Mouse (Mus musculus) heart, postnatal 0 days (tissue): ENCODE measurements at regions not wholly inside any gene's neighbourhood (a gene's known extent, or its start where the extent isn't known, plus 50 kb on each side); places are given as distances from the start of the nearest gene placed in this dataset.

Experiments used
- ATAC-seq: fragments of 200-750 bp; cut with Nextera tagmentation; 2 replicates; pipeline ENCODE4 v1.8.0; 2017; ENCODE audit warnings: low read depth, moderate number of reproducible peaks, moderate library complexity; ENCODE audit not compliant: insufficient read depth
- DNase-seq: peaks from one replicate; pipeline ENCODE4 v3.0.0-alpha.2; 2016; ENCODE audit warnings: low spot score
- H3K27ac ChIP-seq: fragments of 300-500 bp; sonication (generic); 2 replicates; pipeline ENCODE4 v1.5.1; 2014; ENCODE audit warnings: low read depth, mild to moderate bottlenecking
- H3K27me3 ChIP-seq: fragments of 300-500 bp; sonication (generic); 2 replicates; pipeline ENCODE4 v1.6.1; 2014; ENCODE audit warnings: low read length, mixed read lengths; ENCODE audit not compliant: control insufficient read depth, insufficient read depth
- H3K36me3 ChIP-seq: fragments of 300-500 bp; sonication (generic); replicated peaks from 2 replicates; pipeline ENCODE4 v1.6.1; 2014; ENCODE audit warnings: low read length, mixed read lengths; ENCODE audit not compliant: control insufficient read depth, insufficient read depth
- H3K4me1 ChIP-seq: fragments of 300-500 bp; sonication (generic); 2 replicates; pipeline ENCODE4 v1.6.1; 2014; ENCODE audit warnings: antibody characterized with exemption; ENCODE audit not compliant: control insufficient read depth, insufficient read depth
- H3K4me2 ChIP-seq: fragments of 300-500 bp; sonication (generic); 2 replicates; pipeline ENCODE4 v1.6.1; 2014; ENCODE audit warnings: low read depth, mild to moderate bottlenecking, low read length, moderate library complexity
- H3K4me3 ChIP-seq: fragments of 300-500 bp; sonication (generic); 2 replicates; pipeline ENCODE4 v1.5.1; 2014; ENCODE audit warnings: low read depth, low read length
- H3K9ac ChIP-seq: fragments of 300-500 bp; sonication (generic); replicated peaks from 2 replicates; pipeline ENCODE4 v1.6.1; 2014; ENCODE audit warnings: low read depth, low read length, mixed read lengths
- H3K9me3 ChIP-seq: fragments of 300-500 bp; sonication (generic); replicated peaks from 2 replicates; pipeline ENCODE4 v1.6.1; 2016; ENCODE audit warnings: low read length; ENCODE audit not compliant: control insufficient read depth
- CTCF ChIP-seq: IDR thresholded peaks from 2 replicates; pipeline ENCODE4 v1.5.1; 2016; ENCODE audit warnings: antibody characterized with exemption, control low read depth, low read depth
- EP300 ChIP-seq: IDR thresholded peaks from 2 replicates; pipeline ENCODE4 v1.6.1; 2016; ENCODE audit warnings: antibody characterized with exemption, low read depth
- WGBS: fragments of 180-500 bp; shearing (Covaris S2); extraction: QIAGEN DNeasy Blood & Tissue Kit; methylation state at CpG from one replicate; pipeline ENCODE4 v1.1.7; 2014; 5-methylcytosine and 5-hydroxymethylcytosine counted together

GRCm38 (mm10) chr9:80658755-80659154, 193.5 kb upstream of the Impg1 start:
- WGBS, result 63% methylated on average over 1 of the region's 1 CpGs

GRCm38 (mm10) chr9:80615114-80615513, 149.8 kb upstream of the Impg1 start:
- DNase-seq, result no peak
- no peak for TF ChIP-seq EP300
- no peak for TF ChIP-seq CTCF
- H3K4me3 ChIP-seq, result no peak overlapping the region
- H3K9ac ChIP-seq, result no peak overlapping the region
- H3K36me3 ChIP-seq, result no peaks in the 10 kb centered on the region
- no peak overlapping the region for H3K4me2 ChIP-seq
- no peaks in the 10 kb centered on the region for H3K9me3 ChIP-seq
- no peaks in the 10 kb centered on the region for H3K27me3 ChIP-seq
- H3K4me1 ChIP-seq, result no peaks in the 10 kb centered on the region
- H3K27ac ChIP-seq, result no peak overlapping the region
- ATAC-seq, result no peak
- WGBS, result 58% methylated on average over 3 of the region's 3 CpGs

More at GRCm38 (mm10) chr9:80658755-80659154, 193.5 kb upstream of the Impg1 start:
- Histone ChIP-seq H3K9me3 (no peaks in the 10 kb centered on the region), H3K4me3 (no peak overlapping the region), H3K27me3 (no peaks in the 10 kb centered on the region), H3K36me3 (no peaks in the 10 kb centered on the region), H3K4me1 (no peaks in the 10 kb centered on the region), H3K9ac (no peak overlapping the region), H3K27ac (no peak overlapping the region), H3K4me2 (no peak overlapping the region)
- no peak for ATAC-seq
- no peak for DNase-seq
- TF ChIP-seq EP300, result no peak
- no peak for TF ChIP-seq CTCF

GRCm38 (mm10) chr9:80600019-80600418, 134.7 kb upstream of the Impg1 start:
- no peaks in the 10 kb centered on the region for H3K27me3 ChIP-seq
- H3K4me1 ChIP-seq, result no peaks in the 10 kb centered on the region
- no peak overlapping the region for H3K4me3 ChIP-seq
- H3K4me2 ChIP-seq, result no peak overlapping the region
- H3K36me3 ChIP-seq, result no peaks in the 10 kb centered on the region
- H3K9me3 ChIP-seq, result no peaks in the 10 kb centered on the region
- DNase-seq, result no peak
- no peak for TF ChIP-seq EP300
- ATAC-seq, result no peak
- no peak overlapping the region for H3K9ac ChIP-seq
- no peak overlapping the region for H3K27ac ChIP-seq

GRCm38 (mm10) chr9:80565388-80566024, 100.2 kb upstream of the Impg1 start:
- H3K27ac ChIP-seq, result no peak overlapping the region
- no peaks in the 10 kb centered on the region for H3K9me3 ChIP-seq
- ATAC-seq (no peak), DNase-seq (no peak)
- no peak overlapping the region for H3K9ac ChIP-seq
- H3K4me1 ChIP-seq, result no peaks in the 10 kb centered on the region
- no peak overlapping the region for H3K4me2 ChIP-seq
- H3K27me3 ChIP-seq, result no peaks in the 10 kb centered on the region
- H3K36me3 ChIP-seq, result no peaks in the 10 kb centered on the region
- WGBS, result 68% methylated on average over 4 of the region's 4 CpGs
- H3K4me3 ChIP-seq, result no peak overlapping the region
- TF ChIP-seq EP300 (no peak), CTCF (no peak)

- no peak overlapping the region for H3K27ac ChIP-seq
- H3K4me3 ChIP-seq, result no peak overlapping the region
- no peaks in the 10 kb centered on the region for H3K36me3 ChIP-seq
- no peaks in the 10 kb centered on the region for H3K27me3 ChIP-seq
- H3K4me1 ChIP-seq, result no peaks in the 10 kb centered on the region
- no peak for TF ChIP-seq EP300
- no peak for TF ChIP-seq CTCF
- no peak for DNase-seq
- WGBS, result 80% methylated on average over 2 of the region's 2 CpGs
- no peak for ATAC-seq
- no peak overlapping the region for H3K9ac ChIP-seq
- no peaks in the 10 kb centered on the region for H3K9me3 ChIP-seq
- no peak overlapping the region for H3K4me2 ChIP-seq
Observed at GRCm38 (mm10) chr9:80563655-80564054, 98.4 kb upstream of the Impg1 start.

GRCm38 (mm10) chr9:80555531-80556067, 90.3 kb upstream of the Impg1 start:
- TF ChIP-seq CTCF, result no peak
- TF ChIP-seq EP300, result no peak
- Histone ChIP-seq H3K9me3 (no peaks in the 10 kb centered on the region), H3K27me3 (no peaks in the 10 kb centered on the region), H3K36me3 (no peaks in the 10 kb centered on the region), H3K27ac (no peak overlapping the region), H3K4me3 (no peak overlapping the region), H3K4me2 (no peak overlapping the region), H3K4me1 (no peaks in the 10 kb centered on the region), H3K9ac (no peak overlapping the region)
- DNase-seq (no peak), ATAC-seq (no peak)
- 35% methylated on average over 1 of the region's 1 CpGs for WGBS
